Mouse (Mus musculus) kidney, embryonic 15.5 days (tissue): ENCODE data around the gene Ints6. TPM values are rescaled to one million over a fixed set of nuclear protein-coding genes. Genes with fewer than 3 reads are reported as not detected.

Experiments
- ATAC-seq: fragments of 200-750 bp; cut with Nextera tagmentation; replicated peaks from 2 replicates; pipeline ENCODE4 v1.8.0; 2017; ENCODE audit warnings: moderate TSS enrichment; ENCODE audit not compliant: low FRiP score
- H3K27ac ChIP-seq: fragments of 300-500 bp; sonication (generic); 2 replicates; pipeline ENCODE4 v1.5.1; 2015; ENCODE audit warnings: mild to moderate bottlenecking, inconsistent platforms
- H3K27me3 ChIP-seq: fragments of 300-500 bp; sonication (generic); 2 replicates; pipeline ENCODE4 v1.6.1; 2015; ENCODE audit warnings: inconsistent platforms
- H3K36me3 ChIP-seq: fragments of 300-500 bp; sonication (generic); 2 replicates; pipeline ENCODE4 v1.6.1; 2015; ENCODE audit warnings: inconsistent platforms
- H3K4me1 ChIP-seq: fragments of 300-500 bp; sonication (generic); 2 replicates; pipeline ENCODE4 v1.6.1; 2015; ENCODE audit warnings: inconsistent platforms
- H3K4me2 ChIP-seq: fragments of 300-500 bp; sonication (generic); 2 replicates; pipeline ENCODE4 v1.6.1; 2015; ENCODE audit warnings: moderate library complexity, mild to moderate bottlenecking, inconsistent platforms
- H3K4me3 ChIP-seq: fragments of 300-500 bp; sonication (generic); replicated peaks from 2 replicates; pipeline ENCODE4 v1.5.1; 2015; ENCODE audit warnings: mild to moderate bottlenecking, inconsistent platforms
- H3K9ac ChIP-seq: fragments of 300-500 bp; sonication (generic); 2 replicates; pipeline ENCODE4 v1.6.1; 2015; ENCODE audit warnings: mild to moderate bottlenecking, inconsistent platforms
- H3K9me3 ChIP-seq: fragments of 300-500 bp; sonication (generic); replicated peaks from 2 replicates; pipeline ENCODE4 v1.6.1; 2016; ENCODE audit warnings: inconsistent platforms
- WGBS: fragments of 180-500 bp; shearing (Covaris S2); methylation state at CpG from one replicate; pipeline ENCODE4 v1.1.7; 2015; ENCODE audit warnings: mixed read lengths; 5-methylcytosine and 5-hydroxymethylcytosine counted together
- polyA plus RNA-seq: library from polyadenylated mRNA; unstranded; fragments of >200 nt; fragmentation: Nextera tagmentation; extraction: Ambion mirVana; gene quantifications from 2 replicates; pipeline ENCODE4 v1.2.1, GENCODE M21; 2015

Ints6 gene
- polyA plus RNA-seq, 1 experiment from 2014 or later = 21.9 TPM

GRCm38 (mm10) chr14:62775034-62775433 is 14.1 kb upstream of the Ints6 start:
- Histone ChIP-seq H3K9me3 (no peaks in the 10 kb centered on the region), H3K36me3 (no peaks in the 10 kb centered on the region), H3K4me2 (no peak overlapping the region), H3K27ac (no peak overlapping the region), H3K4me3 (no peak overlapping the region), H3K27me3 (no peaks in the 10 kb centered on the region), H3K9ac (no peak overlapping the region), H3K4me1 (no peaks in the 10 kb centered on the region)
- ATAC-seq = no peak
- WGBS = 79% methylated on average over 3 of the region's 3 CpGs

GRCm38 (mm10) chr14:62774246-62774645 is 13.3 kb upstream of the Ints6 start:
- H3K27me3 ChIP-seq = no peaks in the 10 kb centered on the region
- no peak overlapping the region for H3K4me2 ChIP-seq
- H3K4me1 ChIP-seq = no peaks in the 10 kb centered on the region
- no peak overlapping the region for H3K4me3 ChIP-seq
- no peak overlapping the region for H3K9ac ChIP-seq
- H3K27ac ChIP-seq = no peak overlapping the region
- H3K9me3 ChIP-seq = no peaks in the 10 kb centered on the region
- no peak for ATAC-seq
- 86% methylated on average over 3 of the region's 3 CpGs for WGBS
- H3K36me3 ChIP-seq = no peaks in the 10 kb centered on the region

DNA sequence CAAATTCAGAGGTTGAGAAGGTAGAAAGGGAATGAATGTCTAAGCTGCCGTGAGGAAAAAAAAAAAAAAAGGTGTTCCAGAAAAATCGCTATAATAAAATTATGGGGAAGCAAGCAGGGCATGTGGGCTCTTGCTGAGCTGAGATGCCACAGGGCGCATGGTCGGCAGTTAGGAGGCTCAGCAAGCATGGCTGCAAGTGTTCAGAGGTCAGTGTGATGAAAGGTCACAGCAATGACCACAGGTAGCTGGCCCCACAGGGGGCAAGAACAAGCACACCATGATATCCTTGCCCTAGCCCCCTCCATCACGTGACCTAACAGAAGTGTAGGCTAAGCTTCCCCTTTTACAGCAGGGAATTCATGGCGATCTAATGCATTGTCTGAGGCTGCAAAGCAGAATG is 12.8 kb upstream of the Ints6 start:
- Histone ChIP-seq H3K27ac (no peak overlapping the region), H3K9me3 (no peaks in the 10 kb centered on the region), H3K36me3 (no peaks in the 10 kb centered on the region), H3K4me2 (no peak overlapping the region), H3K4me1 (no peaks in the 10 kb centered on the region), H3K27me3 (no peaks in the 10 kb centered on the region), H3K4me3 (no peak overlapping the region), H3K9ac (no peak overlapping the region)
- no peak for ATAC-seq
- 92% methylated on average over 6 of the region's 6 CpGs for WGBS

DNA sequence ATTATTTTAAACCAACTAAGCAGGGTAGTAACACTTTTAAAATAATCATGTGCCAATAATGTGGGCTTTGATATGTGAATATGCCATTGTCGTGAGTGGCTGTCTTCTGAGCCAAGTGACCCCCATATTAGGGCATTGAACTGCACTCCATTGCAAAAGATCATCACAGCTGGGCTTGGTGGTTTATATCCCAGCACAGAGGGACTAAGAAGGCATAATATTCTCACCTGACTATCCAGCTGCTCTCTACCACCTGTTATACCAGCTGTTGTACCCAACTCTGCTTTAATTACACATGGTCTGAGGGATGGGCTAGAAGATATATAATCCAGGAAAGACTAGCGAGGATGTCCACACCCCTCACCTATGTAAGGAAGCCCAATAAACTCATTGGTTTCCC is 4.4 kb upstream of the Ints6 start:
- H3K9me3 ChIP-seq = no peaks in the 10 kb centered on the region
- H3K4me2 ChIP-seq = no peak overlapping the region
- H3K4me3 ChIP-seq = no peak overlapping the region
- no peaks in the 10 kb centered on the region for H3K27me3 ChIP-seq
- H3K9ac ChIP-seq = no peak overlapping the region
- ATAC-seq = no peak
- H3K27ac ChIP-seq = no peak overlapping the region
- H3K36me3 ChIP-seq = no peaks in the 10 kb centered on the region
- H3K4me1 ChIP-seq = no peaks in the 10 kb centered on the region
- WGBS = 78% methylated on average over 2 of the region's 2 CpGs

- H3K4me1 ChIP-seq = peaks cover 3% of the 10 kb centered on the region
- no peak overlapping the region for H3K4me2 ChIP-seq
- H3K9ac ChIP-seq = no peak overlapping the region
- no peaks in the 10 kb centered on the region for H3K27me3 ChIP-seq
- no peaks in the 10 kb centered on the region for H3K9me3 ChIP-seq
- 84% methylated on average over 5 of the region's 5 CpGs for WGBS
- H3K36me3 ChIP-seq = no peaks in the 10 kb centered on the region
- H3K27ac ChIP-seq = no peak overlapping the region
- ATAC-seq = no peak
- H3K4me3 ChIP-seq = no peak overlapping the region
Measured at GRCm38 (mm10) chr14:62764371-62764770, 3.4 kb upstream of the Ints6 start.

GRCm38 (mm10) chr14:62761943-62762342 is 974 bp upstream of the Ints6 start:
- peaks cover 14% of the 10 kb centered on the region for H3K36me3 ChIP-seq
- 2% methylated on average over 11 of the region's 11 CpGs for WGBS
- ATAC-seq = no peak
- H3K4me3 ChIP-seq = peak overlapping the region; percentile 83
- H3K27ac ChIP-seq = peak overlapping the region; percentile 98
- H3K9ac ChIP-seq = peak overlapping the region; percentile 62
- no peaks in the 10 kb centered on the region for H3K9me3 ChIP-seq
- H3K4me1 ChIP-seq = peaks cover 7% of the 10 kb centered on the region
- H3K4me2 ChIP-seq = peak overlapping the region; percentile 74
- H3K27me3 ChIP-seq = no peaks in the 10 kb centered on the region

DNA sequence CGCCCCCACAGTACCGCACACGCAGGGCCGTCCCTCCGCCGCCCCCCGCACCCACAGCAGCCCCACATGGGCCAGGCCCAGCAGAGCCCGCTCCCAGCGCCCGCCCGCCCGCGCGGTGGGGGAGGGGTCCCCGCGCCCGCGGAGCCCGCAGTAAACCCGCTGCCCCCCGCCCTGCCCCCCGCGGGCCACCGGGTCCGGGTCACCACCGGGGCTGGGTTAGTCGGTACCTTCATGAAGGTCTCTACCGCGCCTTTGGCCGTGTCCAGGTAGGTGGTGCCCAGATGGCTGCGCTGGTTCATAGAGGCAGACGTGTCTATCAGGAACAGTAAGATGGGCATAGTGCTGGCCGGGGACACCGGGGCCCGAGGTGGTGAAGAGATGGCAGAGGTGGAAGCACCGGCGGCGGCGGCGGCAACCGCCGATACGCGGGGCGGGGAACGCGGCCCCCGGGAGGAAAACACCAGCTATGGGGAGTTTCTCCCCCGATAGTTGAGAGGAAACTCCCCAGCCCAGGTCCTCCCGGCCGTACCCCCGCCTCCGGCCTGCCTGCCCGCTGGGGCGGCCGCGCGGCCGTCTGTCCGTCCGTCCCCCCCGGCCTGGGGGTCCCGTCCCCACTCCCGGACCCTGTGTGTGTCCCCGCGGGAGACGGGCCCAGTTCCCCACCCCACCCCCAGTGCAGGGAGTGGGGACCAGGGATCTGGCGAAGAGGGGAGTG is 491 bp downstream of the Ints6 start:
- Histone ChIP-seq H3K4me1 (peaks cover 7% of the 10 kb centered on the region), H3K4me3 (peak overlapping the region; percentile 83), H3K4me2 (peak overlapping the region; percentile 67), H3K36me3 (peaks cover 16% of the 10 kb centered on the region), H3K9ac (peak overlapping the region; percentile 98), H3K9me3 (no peaks in the 10 kb centered on the region), H3K27me3 (no peaks in the 10 kb centered on the region), H3K27ac (peak overlapping the region; percentile 98)
- ATAC-seq = peak; percentile 47
- under 1% methylated on average over 62 of the region's 68 CpGs for WGBS

- Histone ChIP-seq H3K4me1 (peaks cover 7% of the 10 kb centered on the region), H3K9me3 (no peaks in the 10 kb centered on the region), H3K27me3 (no peaks in the 10 kb centered on the region), H3K9ac (peak overlapping the region; percentile 98), H3K4me2 (peak overlapping the region; percentile 67), H3K27ac (peak overlapping the region; percentile 98), H3K4me3 (peak overlapping the region; percentile 83), H3K36me3 (peaks cover 16% of the 10 kb centered on the region)
- peak; percentile 65 for ATAC-seq
- 1% methylated on average over 32 of the region's 38 CpGs for WGBS
Measured at GRCm38 (mm10) chr14:62759771-62760320, 1.1 kb downstream of the Ints6 start.

DNA sequence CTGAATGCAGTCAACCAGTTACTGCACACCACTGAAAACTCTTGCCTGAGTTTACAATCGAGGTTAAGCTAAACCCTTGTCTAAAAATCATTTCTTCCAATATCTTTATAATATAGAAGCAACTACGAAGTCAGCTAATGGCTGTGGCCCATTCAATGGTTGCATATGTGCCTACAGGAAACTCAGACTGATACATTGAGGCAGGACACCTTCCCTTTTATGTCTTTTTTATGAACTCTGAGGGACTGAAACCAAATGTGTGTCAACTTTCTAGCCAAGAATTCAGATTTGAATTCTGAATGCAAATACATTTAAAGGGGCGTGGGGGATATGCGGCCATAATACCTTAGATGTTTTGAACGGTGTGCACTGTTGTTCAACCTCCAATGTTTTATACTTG is 2.3 kb downstream of the Ints6 start:
- Histone ChIP-seq H3K9me3 (no peaks in the 10 kb centered on the region), H3K4me1 (peaks cover 7% of the 10 kb centered on the region), H3K36me3 (peaks cover 23% of the 10 kb centered on the region), H3K27me3 (no peaks in the 10 kb centered on the region), H3K4me2 (no peak overlapping the region), H3K27ac (no peak overlapping the region), H3K4me3 (no peak overlapping the region), H3K9ac (no peak overlapping the region)
- WGBS = 94% methylated on average over 5 of the region's 5 CpGs
- ATAC-seq = no peak

GRCm38 (mm10) chr14:62755095-62755640 is 5.8 kb downstream of the Ints6 start:
- Histone ChIP-seq H3K9me3 (no peaks in the 10 kb centered on the region), H3K4me3 (no peak overlapping the region), H3K36me3 (peaks cover 33% of the 10 kb centered on the region), H3K4me2 (no peak overlapping the region), H3K27me3 (no peaks in the 10 kb centered on the region), H3K4me1 (peaks cover 7% of the 10 kb centered on the region), H3K9ac (no peak overlapping the region), H3K27ac (no peak overlapping the region)
- ATAC-seq = no peak
- WGBS = 98% methylated on average over 1 of the region's 1 CpGs

- H3K4me2 ChIP-seq = no peak overlapping the region
- H3K4me3 ChIP-seq = no peak overlapping the region
- peaks cover 19% of the 10 kb centered on the region; the same call in 1 of the 2 replicates for H3K36me3 ChIP-seq
- H3K27me3 ChIP-seq = no peaks in the 10 kb centered on the region
- H3K9ac ChIP-seq = no peak overlapping the region
- no peaks in the 10 kb centered on the region for H3K9me3 ChIP-seq
- ATAC-seq = no peak
- no peak overlapping the region for H3K27ac ChIP-seq
- H3K4me1 ChIP-seq = no peaks in the 10 kb centered on the region
- WGBS = 85% methylated on average over 2 of the region's 2 CpGs
Measured at GRCm38 (mm10) chr14:62751479-62751878, 9.5 kb downstream of the Ints6 start.

- WGBS = 88% methylated on average over 1 of the region's 1 CpGs
- H3K9ac ChIP-seq = no peak overlapping the region
Measured at GRCm38 (mm10) chr14:62735646-62736045, 25.3 kb downstream of the Ints6 start.

More at GRCm38 (mm10) chr14:62735646-62736045, 25.3 kb downstream of the Ints6 start:
- ATAC-seq = no peak
- Histone ChIP-seq H3K4me2 (no peak overlapping the region), H3K4me1 (no peaks in the 10 kb centered on the region), H3K4me3 (no peak overlapping the region), H3K9me3 (no peaks in the 10 kb centered on the region), H3K27ac (no peak overlapping the region), H3K27me3 (no peaks in the 10 kb centered on the region), H3K36me3 (peaks cover 50% of the 10 kb centered on the region)
